Mouse (Mus musculus) urinary bladder, postnatal 0 days (tissue): ENCODE results near the gene Ndufs3. TPM values are rescaled to one million over a fixed set of nuclear protein-coding genes. Genes with fewer than 3 reads are reported as not detected.

ENCODE experiments used
- polyA plus RNA-seq: library from polyadenylated mRNA; unstranded; fragments of >200 nt; fragmentation: Nextera tagmentation; extraction: Ambion mirVana; gene quantifications from 2 replicates; pipeline ENCODE4 v1.2.1, GENCODE M21; 2015

Ndufs3 gene
- 188 and 191 TPM in 2 replicates for polyA plus RNA-seq

DNA sequence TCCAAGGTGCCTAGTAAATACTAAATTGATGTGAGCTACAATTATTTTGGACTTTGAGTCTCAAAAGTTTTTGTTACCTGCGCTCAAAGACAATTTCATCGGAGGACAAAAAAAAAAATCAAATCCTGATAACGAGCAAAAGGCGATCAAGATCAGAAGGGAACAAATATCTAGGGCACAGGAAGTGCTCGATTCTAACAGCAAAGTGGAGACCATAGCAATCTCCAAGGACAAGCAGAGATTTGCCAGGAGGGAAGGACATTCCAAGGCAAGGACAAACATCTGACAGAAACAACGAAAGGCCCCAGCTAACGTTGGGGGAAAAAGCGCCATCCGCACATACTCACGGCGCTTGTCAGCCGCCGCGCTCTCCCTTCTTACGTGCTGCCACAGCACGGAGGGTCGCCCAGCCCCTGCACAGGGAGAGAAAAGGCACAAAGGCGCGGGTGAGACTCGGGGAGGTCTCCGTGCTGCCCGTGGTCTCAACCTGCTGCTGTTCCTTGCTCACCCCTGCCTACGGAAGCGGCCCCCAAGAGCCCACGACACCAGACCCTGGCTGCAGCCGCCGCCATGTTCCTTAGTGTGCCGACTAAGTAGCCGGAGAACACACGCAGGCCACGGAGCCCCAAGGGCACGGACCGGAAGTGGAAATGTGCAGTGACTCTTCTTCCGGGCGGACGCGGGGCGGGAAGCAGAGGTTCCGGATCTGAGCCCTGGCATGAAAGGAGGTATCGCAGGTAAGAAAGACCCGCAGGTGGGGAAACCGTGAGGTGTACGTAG, at the start of gene Ndufs3, which contains the start of gene Kbtbd4:
Ndufs3 (minus strand) TSS at position 752 of the 780 bp plus-strand sequence.
Kbtbd4 (plus strand) TSS at position 665 of the 780 bp plus-strand sequence.

GRCm38 (mm10) chr2:90940233-90941229, 35.9 kb upstream of the Ndufs3 start, which contains the start of gene Celf1:
Gene Celf1 (plus strand): TSS chr2:90940382.

DNA sequence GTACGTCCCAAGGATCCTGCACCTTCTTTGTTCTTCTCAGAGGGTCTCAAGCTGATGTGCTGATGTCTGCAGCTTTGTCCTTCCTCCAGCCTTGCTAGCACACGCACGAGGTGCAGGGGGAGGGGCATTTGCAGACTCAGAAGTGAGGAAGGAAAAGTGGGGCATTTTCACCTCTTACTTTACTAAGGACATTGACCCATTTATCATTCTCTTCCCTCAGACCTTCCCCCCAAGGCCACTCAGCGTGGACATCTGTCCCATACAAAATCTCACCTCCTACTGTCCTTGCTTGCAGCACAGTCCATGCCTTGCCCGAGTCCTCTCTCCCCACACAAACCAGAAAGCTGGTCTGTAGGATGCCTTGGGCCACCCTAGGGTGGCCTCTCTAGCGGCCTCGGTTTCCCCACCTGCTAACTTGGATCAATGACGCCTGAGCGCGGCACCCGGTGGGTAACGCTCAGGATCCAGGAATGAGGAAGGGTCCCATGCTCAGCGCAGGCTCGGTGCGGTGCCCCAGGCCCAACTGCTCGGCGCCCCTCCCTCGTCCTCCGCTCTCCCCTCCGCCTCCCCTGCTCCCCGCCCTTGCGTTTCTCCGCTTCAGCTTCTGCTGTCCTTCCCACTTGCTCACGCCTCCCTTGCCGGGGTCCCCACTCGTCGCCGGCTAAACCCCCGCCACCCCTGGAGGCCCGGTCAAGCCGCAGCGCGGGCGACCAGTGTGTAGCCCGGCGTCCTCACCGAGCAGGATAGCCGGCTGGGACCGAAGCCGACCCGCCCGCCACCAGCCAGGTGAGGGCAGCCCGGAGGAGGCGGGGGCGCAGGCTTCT, 19.2 kb downstream of the Ndufs3 start, which contains the start of gene C1qtnf4:
C1qtnf4 (plus strand) TSS at position 643 of the 824 bp plus-strand sequence.

GRCm38 (mm10) chr2:90846955-90847680, 57.5 kb downstream of the Ndufs3 start, which contains the start of gene Mtch2:
Gene Mtch2 (plus strand): TSS chr2:90847155.

Other genes with a start within 250 kb of the Ndufs3 start
- gene Nup160, start 227.6 kb downstream of the Ndufs3 start, polyA plus RNA-seq: 12.5 and 14.4 TPM in 2 replicates
- gene Fnbp4, start 159.5 kb downstream of the Ndufs3 start, polyA plus RNA-seq: 29.6 and 33.0 TPM in 2 replicates
- 0.83 and 1.0 TPM in 2 replicates for gene Agbl2, start 122.1 kb downstream of the Ndufs3 start, polyA plus RNA-seq
- gene Mtch2, start 57.7 kb downstream of the Ndufs3 start, polyA plus RNA-seq: 164 and 168 TPM in 2 replicates
- gene C1qtnf4, start 19.0 kb downstream of the Ndufs3 start, polyA plus RNA-seq: 7.4 TPM in 2 replicates
- 13.5 and 15.0 TPM in 2 replicates for gene Kbtbd4, start 87 bp downstream of the Ndufs3 start, polyA plus RNA-seq
- 56.2 and 64.0 TPM in 2 replicates for gene Celf1, start 35.6 kb upstream of the Ndufs3 start, polyA plus RNA-seq
- gene Rapsn, start 130.8 kb upstream of the Ndufs3 start, polyA plus RNA-seq: 0.57 and 0.60 TPM in 2 replicates
- gene Psmc3, start 149.2 kb upstream of the Ndufs3 start, polyA plus RNA-seq: 209 and 226 TPM in 2 replicates
- 47.2 and 55.7 TPM in 2 replicates for gene Slc39a13, start 165.6 kb upstream of the Ndufs3 start, polyA plus RNA-seq
- gene Spi1, start 177.6 kb upstream of the Ndufs3 start, polyA plus RNA-seq: 8.5 and 23.8 TPM in 2 replicates
- gene Mybpc3, start 213.3 kb upstream of the Ndufs3 start, polyA plus RNA-seq: 0.16 TPM in 2 replicates